Mouse (Mus musculus) liver, postnatal 0 days (tissue): ENCODE results near the gene Stk24. TPM values are rescaled to one million over a fixed set of nuclear protein-coding genes. Genes with fewer than 3 reads are reported as not detected.
A peak's percentile ranks its signal among the peaks of the same experiment; 100 is the strongest.

ENCODE experiments used
- ATAC-seq: fragments of 200-750 bp; cut with Nextera tagmentation; 2 replicates; pipeline ENCODE4 v1.8.0; 2017; ENCODE audit warnings: mild to moderate bottlenecking, moderate library complexity
- DNase-seq: peaks from one replicate; pipeline ENCODE4 v3.0.0-alpha.2; 2016
- H3K27ac ChIP-seq: fragments of 300-500 bp; sonication (generic); 2 replicates; pipeline ENCODE4 v1.5.1; 2014; ENCODE audit warnings: antibody characterized with exemption, moderate library complexity, mild to moderate bottlenecking, low read depth
- H3K27me3 ChIP-seq: fragments of 300-500 bp; sonication (generic); 2 replicates; pipeline ENCODE4 v1.6.1; 2014; ENCODE audit warnings: low read length, control low read depth, mixed read lengths; ENCODE audit not compliant: insufficient read depth
- H3K36me3 ChIP-seq: fragments of 300-500 bp; sonication (generic); replicated peaks from 2 replicates; pipeline ENCODE4 v1.6.1; 2014; ENCODE audit warnings: mild to moderate bottlenecking, control low read depth, low read length, moderate library complexity, mixed read lengths; ENCODE audit not compliant: insufficient read depth
- H3K4me1 ChIP-seq: fragments of 300-500 bp; sonication (generic); 2 replicates; pipeline ENCODE4 v1.6.1; 2014; ENCODE audit warnings: antibody characterized with exemption, mild to moderate bottlenecking, control low read depth; ENCODE audit not compliant: insufficient read depth
- H3K4me2 ChIP-seq: fragments of 300-500 bp; sonication (generic); 2 replicates; pipeline ENCODE4 v1.6.1; 2014; ENCODE audit warnings: low read depth, mild to moderate bottlenecking, low read length, moderate library complexity, mixed read lengths
- H3K4me3 ChIP-seq: fragments of 300-500 bp; sonication (generic); 2 replicates; pipeline ENCODE4 v1.5.1; 2014; ENCODE audit warnings: low read depth, low read length
- H3K9ac ChIP-seq: fragments of 300-500 bp; sonication (generic); replicated peaks from 2 replicates; pipeline ENCODE4 v1.6.1; 2014; ENCODE audit warnings: mild to moderate bottlenecking, moderate library complexity
- H3K9me3 ChIP-seq: fragments of 300-500 bp; sonication (generic); 2 replicates; pipeline ENCODE4 v1.6.1; 2016; ENCODE audit warnings: mild to moderate bottlenecking, control low read depth, low read length, mixed read lengths
- CTCF ChIP-seq: sonication (generic); IDR thresholded peaks from 2 replicates; pipeline ENCODE4 v1.5.1; 2016; ENCODE audit warnings: antibody characterized with exemption, low read depth
- EP300 ChIP-seq: IDR thresholded peaks from 2 replicates; pipeline ENCODE4 v1.6.1; 2016; ENCODE audit warnings: antibody characterized with exemption, low read depth, mild to moderate bottlenecking
- WGBS: fragments of 180-500 bp; shearing (Covaris S2); extraction: QIAGEN DNeasy Blood & Tissue Kit; methylation state at CpG from one replicate; pipeline ENCODE4 v1.1.7; 2014; ENCODE audit not compliant: insufficient replicate concordance; 5-methylcytosine and 5-hydroxymethylcytosine counted together
- polyA plus RNA-seq: library from polyadenylated mRNA; unstranded; fragments of >200 nt; fragmentation: Nextera tagmentation; extraction: Ambion mirVana; gene quantifications from 2 replicates; pipeline ENCODE4 v1.2.1, GENCODE M21; 2015

Gene Stk24
- 19.3 and 20.4 TPM in 2 replicates for polyA plus RNA-seq

DNA sequence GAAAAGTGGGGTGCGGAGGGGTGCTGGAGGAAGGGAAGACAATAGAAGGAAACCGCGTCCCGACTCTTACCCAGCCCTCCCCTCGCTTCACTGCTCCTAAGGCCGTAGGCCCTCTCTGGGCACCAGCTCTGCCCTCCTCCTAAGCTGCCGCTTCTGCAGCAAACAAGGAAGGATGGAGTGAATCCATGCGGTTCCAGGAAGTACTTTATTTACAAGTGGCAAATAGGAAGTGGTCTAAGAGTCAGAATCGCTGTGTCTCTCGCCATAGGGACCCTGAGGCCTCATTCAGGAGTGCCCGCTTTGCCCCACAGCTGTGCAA is at the start of gene Stk24:
Gene Stk24 (minus strand): TSS at position 185 of the 319 bp plus-strand sequence.
- H3K4me2 ChIP-seq = peak within 1 kb of the TSS; percentile 86
- 3% methylated on average over 11 of the region's 11 CpGs for WGBS
- TF ChIP-seq EP300 = no peak
- no peak for TF ChIP-seq CTCF

DNA sequence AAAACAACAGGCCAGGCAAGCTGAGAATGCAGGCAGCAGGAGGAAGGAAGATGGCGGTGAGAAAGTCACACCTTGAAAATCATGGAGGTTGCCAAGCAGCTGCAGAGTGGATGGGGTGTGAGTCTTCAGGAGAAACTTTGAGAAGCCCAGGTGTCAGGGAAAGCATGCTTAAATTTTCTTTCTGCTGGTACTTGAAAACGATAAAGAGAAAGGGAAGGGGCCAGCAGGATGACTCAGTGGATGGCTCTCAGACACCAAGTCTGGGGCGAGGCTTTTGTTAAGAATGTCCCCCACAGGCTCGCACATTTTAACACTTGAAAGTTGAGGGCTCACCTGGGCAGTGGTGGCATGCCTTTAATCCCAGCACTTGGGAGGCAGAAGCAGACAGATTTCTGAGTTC is 48.3 kb upstream of the Stk24 start:
- Histone ChIP-seq H3K9ac (no peak overlapping the region), H3K4me2 (no peak overlapping the region), H3K36me3 (no peaks in the 10 kb centered on the region), H3K4me3 (no peak overlapping the region), H3K27ac (no peak overlapping the region), H3K27me3 (no peaks in the 10 kb centered on the region), H3K9me3 (no peaks in the 10 kb centered on the region), H3K4me1 (peaks cover 11% of the 10 kb centered on the region)
- 88% methylated on average over 4 of the region's 4 CpGs for WGBS
- ATAC-seq (no peak), DNase-seq (no peak)
- no peak for TF ChIP-seq EP300
- no peak for TF ChIP-seq CTCF

More for the DNA sequence above, at the start of gene Stk24:
- Histone ChIP-seq H3K9ac (peak within 1 kb of the TSS; percentile 99), H3K36me3 (0 out of 2 replicates have a peak, but pooled peaks cover 6% of the 10 kb centered on the region), H3K27ac (peak within 1 kb of the TSS; percentile 98), H3K27me3 (no peaks in the 10 kb centered on the region), H3K4me1 (peaks cover 32% of the 10 kb centered on the region), H3K4me3 (peak within 1 kb of the TSS; percentile 100), H3K9me3 (no peaks in the 10 kb centered on the region)
- no peak for DNase-seq
- no peak for ATAC-seq

- TF ChIP-seq CTCF = peak; percentile 78
- TF ChIP-seq EP300 = no peak
- Histone ChIP-seq H3K4me3 (no peak overlapping the region), H3K27me3 (no peaks in the 10 kb centered on the region), H3K36me3 (no peaks in the 10 kb centered on the region), H3K9ac (no peak overlapping the region), H3K4me1 (peaks cover 22% of the 10 kb centered on the region), H3K9me3 (no peaks in the 10 kb centered on the region), H3K4me2 (no peak overlapping the region), H3K27ac (no peak overlapping the region)
- ATAC-seq = no peak
- DNase-seq = peak; percentile 38
Measured at GRCm38 (mm10) chr14:121426743-121427142, 46.9 kb upstream of the Stk24 start.

- Histone ChIP-seq H3K4me2 (no peak overlapping the region), H3K27ac (no peak overlapping the region), H3K9me3 (no peaks in the 10 kb centered on the region), H3K9ac (no peak overlapping the region), H3K4me3 (no peak overlapping the region), H3K4me1 (peaks cover 24% of the 10 kb centered on the region), H3K27me3 (no peaks in the 10 kb centered on the region), H3K36me3 (no peaks in the 10 kb centered on the region)
- WGBS = 65% methylated on average over 7 of the region's 7 CpGs
- TF ChIP-seq CTCF (no peak), EP300 (no peak)
- ATAC-seq (peak; percentile 14; the same call in 1 of the 2 replicates), DNase-seq (peak; percentile 60)
Measured at GRCm38 (mm10) chr14:121425004-121425793, 45.4 kb upstream of the Stk24 start.

DNA sequence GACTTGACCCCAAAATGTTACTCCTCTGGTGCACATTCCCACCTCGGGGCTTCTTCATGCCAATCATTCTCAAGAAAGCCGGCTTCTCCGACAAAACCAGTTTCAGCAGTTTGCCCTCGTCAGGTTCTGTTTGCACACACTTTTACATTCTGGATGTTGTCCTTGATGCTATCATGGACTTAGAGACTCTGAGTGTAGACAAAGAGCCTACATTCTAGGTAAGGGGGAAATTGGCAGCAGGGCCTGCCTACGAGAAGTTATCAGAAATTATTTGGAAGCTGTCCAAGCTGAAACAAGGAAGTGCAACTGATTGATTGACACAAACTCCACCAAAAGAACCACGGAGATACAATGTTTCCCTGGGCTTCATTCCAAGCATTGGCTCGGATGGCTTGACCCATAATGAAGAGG is 43.5 kb upstream of the Stk24 start:
- Histone ChIP-seq H3K4me2 (peak overlapping the region; percentile 66), H3K4me1 (peaks cover 24% of the 10 kb centered on the region), H3K27me3 (no peaks in the 10 kb centered on the region), H3K9me3 (no peaks in the 10 kb centered on the region), H3K27ac (peak overlapping the region; percentile 94), H3K36me3 (no peaks in the 10 kb centered on the region), H3K9ac (peak overlapping the region; percentile 55; the same call in 1 of the 2 replicates), H3K4me3 (no peak overlapping the region)
- DNase-seq = no peak
- WGBS = 9% methylated on average over 7 of the region's 7 CpGs
- ATAC-seq = peak; percentile 4; the same call in 1 of the 2 replicates
- TF ChIP-seq CTCF (no peak), EP300 (no peak)

- Histone ChIP-seq H3K27ac (peak overlapping the region; percentile 94), H3K9me3 (no peaks in the 10 kb centered on the region), H3K4me2 (peak overlapping the region; percentile 66), H3K27me3 (no peaks in the 10 kb centered on the region), H3K36me3 (no peaks in the 10 kb centered on the region), H3K4me1 (peaks cover 24% of the 10 kb centered on the region), H3K4me3 (peak overlapping the region; percentile 17; the same call in 1 of the 2 replicates), H3K9ac (peak overlapping the region; percentile 55)
- ATAC-seq = peak; percentile 91
- DNase-seq = peak; percentile 52
- WGBS = 12% methylated on average over 4 of the region's 4 CpGs
- TF ChIP-seq EP300 (peak; percentile 70), CTCF (no peak)
Measured at GRCm38 (mm10) chr14:121422664-121423340, 43.0 kb upstream of the Stk24 start.
